Mouse (Mus musculus) E14TG2a.4 (cell line): ENCODE data around the gene Med29.

Experiments
- CTCF ChIP-seq: conservative IDR thresholded peaks from 2 replicates; pipeline ENCODE4 v1.5.1; 2014; ENCODE audit warnings: low read length
- POU5F1 ChIP-seq: IDR thresholded peaks from 2 replicates; pipeline ENCODE4 v1.6.1; 2014; ENCODE audit warnings: low read length, borderline replicate concordance

DNA sequence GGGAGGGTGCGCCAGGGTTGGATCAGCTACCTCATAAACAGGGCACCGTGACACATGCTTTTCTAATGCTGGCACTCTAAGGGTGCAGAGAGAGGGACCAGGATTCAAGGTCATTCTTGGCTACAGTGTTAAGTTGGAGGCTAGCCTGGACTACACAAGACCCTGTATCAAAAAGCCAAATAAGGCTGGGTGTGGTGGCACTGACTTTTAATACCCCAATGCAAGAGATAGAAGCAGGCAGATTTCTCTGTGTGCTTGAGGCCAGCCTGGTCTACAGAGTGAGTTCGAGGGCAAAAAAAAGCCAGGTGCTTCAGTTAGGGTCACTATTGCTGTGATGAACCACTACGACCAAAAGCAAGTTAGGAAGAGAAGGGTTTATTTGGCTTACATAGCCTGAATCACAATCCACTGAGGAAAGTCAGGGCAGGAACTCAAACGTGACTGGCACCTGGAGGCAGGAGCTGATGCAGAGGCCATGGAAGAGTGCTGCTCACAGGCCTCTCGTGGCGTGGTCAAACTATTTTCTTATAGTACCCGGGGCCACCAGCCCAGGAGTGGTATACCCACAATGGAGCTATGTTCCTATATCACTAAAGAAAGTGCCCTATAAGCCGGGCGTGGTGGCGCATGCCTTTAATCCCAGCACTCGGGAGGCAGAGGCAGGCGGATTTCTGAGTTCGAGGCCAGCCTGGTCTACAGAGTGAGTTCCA, 49.4 kb upstream of the Med29 start:
- no peak for TF ChIP-seq CTCF
- TF ChIP-seq POU5F1 = no peak
